Mouse (Mus musculus): Measurements from ENCODE around the gene Rabggta.

Gene Rabggta

GRCm38 (mm10) chr14:55721700-55722437, at the start of gene Rabggta:
Gene Rabggta, minus strand, starts transcription at chr14:55722263.
- peak; percentile 96 for DNase-seq

- DNase-seq, result no peak
Observed at GRCm38 (mm10) chr14:55769087-55769703, 47.1 kb upstream of the Rabggta start.

- DNase-seq, result no peak
Observed at GRCm38 (mm10) chr14:55768555-55768954, 46.5 kb upstream of the Rabggta start.

- DNase-seq, result peak; percentile 73
Observed at GRCm38 (mm10) chr14:55767519-55768414, 45.7 kb upstream of the Rabggta start.

- no peak for DNase-seq
Observed at GRCm38 (mm10) chr14:55765696-55766095, 43.6 kb upstream of the Rabggta start, which contains the start of gene Ltb4r1. Gene Ltb4r1, plus strand, starts transcription at chr14:55765962.

- peak; percentile 77 for DNase-seq
Observed at GRCm38 (mm10) chr14:55763166-55763565, 41.1 kb upstream of the Rabggta start.

- DNase-seq, result no peak
Observed at GRCm38 (mm10) chr14:55762001-55762821, 40.1 kb upstream of the Rabggta start.

GRCm38 (mm10) chr14:55761163-55761562, 39.1 kb upstream of the Rabggta start, which contains the start of gene Ltb4r2:
Gene Ltb4r2, plus strand, starts transcription at chr14:55761428.
- DNase-seq, result no peak

GRCm38 (mm10) chr14:55760156-55760555, 38.1 kb upstream of the Rabggta start:
- peak; percentile 95 for DNase-seq

- DNase-seq, result peak; percentile 75
Observed at GRCm38 (mm10) chr14:55758363-55758784, 36.3 kb upstream of the Rabggta start, which contains the start of gene Cideb. Gene Cideb, minus strand, starts transcription at chr14:55758458.

- no peak for DNase-seq
Observed at GRCm38 (mm10) chr14:55757566-55757965, 35.5 kb upstream of the Rabggta start.

GRCm38 (mm10) chr14:55747051-55747847, 25.2 kb upstream of the Rabggta start:
- DNase-seq, result no peak

- DNase-seq, result no peak
Observed at GRCm38 (mm10) chr14:55745861-55746237, 23.8 kb upstream of the Rabggta start.

GRCm38 (mm10) chr14:55745180-55745860, 23.3 kb upstream of the Rabggta start, which contains the start of the genes Dhrs1 and Nop9:
Gene Dhrs1, minus strand, starts transcription at chr14:55745690.
Gene Nop9, plus strand, starts transcription at chr14:55745693.
- DNase-seq, result peak; percentile 88

GRCm38 (mm10) chr14:55743711-55744110, 21.6 kb upstream of the Rabggta start:
- DNase-seq, result peak; percentile 93

GRCm38 (mm10) chr14:55737086-55737687, 15.1 kb upstream of the Rabggta start:
- DNase-seq, result no peak

GRCm38 (mm10) chr14:55735758-55736157, 13.7 kb upstream of the Rabggta start:
- no peak for DNase-seq

- DNase-seq, result no peak
Observed at GRCm38 (mm10) chr14:55735334-55735733, 13.3 kb upstream of the Rabggta start.

- DNase-seq, result no peak
Observed at GRCm38 (mm10) chr14:55734869-55735268, 12.8 kb upstream of the Rabggta start.

- DNase-seq, result no peak
Observed at GRCm38 (mm10) chr14:55733889-55734288, 11.8 kb upstream of the Rabggta start.

Measured in lung, postnatal 36 days (tissue).